Comparison of ENCODE assay signal across 8 mouse cellular contexts in genomic region chr2:127788440-127789116, GRCm38 (mm10). TPM values are rescaled to one million over a fixed set of nuclear protein-coding genes. Genes with fewer than 3 reads are reported as not detected.
DNase-seq lines count a peak whose midpoint lies in the region; ATAC-seq and TF ChIP-seq lines count a peak whose summit lies in the region.

Gene Nphp1, minus strand, starts transcription at chr2:127788897.

- peaks cover 32% of the 10 kb centered on the region for H3K4me1 ChIP-seq in forebrain, embryonic 15.5 days
- 0 out of 2 replicates have a peak, but pooled peaks cover 2% of the 10 kb centered on the region for H3K4me1 ChIP-seq in lung, adult 2 months (ENCODE audit: control insufficient read depth, insufficient read depth, low read length)

- H3K9ac ChIP-seq in forebrain, embryonic 15.5 days (replicated peaks): peak within 1 kb of the TSS; percentile 62

- no peaks in the 10 kb centered on the region for H3K27me3 ChIP-seq in forebrain, embryonic 15.5 days

- intact Hi-C loops in heart, postnatal 25 days (cut with DNase I): no loop called here

- peak within 1 kb of the TSS; percentile 65 for H3K4me2 ChIP-seq in forebrain, embryonic 15.5 days (replicated peaks)

- no peak within 1 kb of the TSS for H3K27ac ChIP-seq in forebrain, embryonic 15.5 days (replicated peaks)

- peak; percentile 81 for ATAC-seq in forebrain, embryonic 15.5 days (replicated peaks)
- peak; percentile 75 for ATAC-seq in neutrophil, adult 5-6 weeks (ENCODE audit: extremely low read depth, insufficient number of reproducible peaks, low FRiP score, poor library complexity, severe bottlenecking)

- TF ChIP-seq POLR2A in lung, adult 2 months (IDR thresholded peaks at IDR 0.05; ENCODE audit: borderline replicate concordance, extremely low read depth, low read depth, low read length): peak; percentile 31; the same call in 1 of the 2 replicates

- no peak for TF ChIP-seq CTCF in lung, adult 2 months (IDR thresholded peaks at IDR 0.05; ENCODE audit: insufficient read depth, low read length)

- H3K36me3 ChIP-seq in forebrain, embryonic 15.5 days: no peaks in the 10 kb centered on the region

- under 1% methylated on average over 40 of the region's 40 CpGs for WGBS in forebrain, embryonic 15.5 days
- WGBS in lung, adult 2 months: under 1% methylated on average over 40 of the region's 40 CpGs

- peak within 1 kb of the TSS; percentile 59 for H3K4me3 ChIP-seq in forebrain, embryonic 15.5 days
- H3K4me3 ChIP-seq in lung, adult 2 months (replicated peaks; ENCODE audit: extremely low read depth, low read depth, low read length): peak within 1 kb of the TSS; percentile 66

- H3K9me3 ChIP-seq in forebrain, embryonic 15.5 days: no peaks in the 10 kb centered on the region

- peak; percentile 82 for DNase-seq in ES-CJ7 (ENCODE audit: low read depth, low spot score)
- DNase-seq in cerebellum, adult 11 months: peak; percentile 67
- peak; percentile 66 for DNase-seq in heart, postnatal 25 days (ENCODE audit: low spot score)
- peak; percentile 81 to 91 for DNase-seq in layer of hippocampus, adult 18-20 months (ENCODE audit: low spot score in 2 of 2)
- peak; percentile 86 for DNase-seq in lung, adult 2 months
- peak; percentile 51 to 66 for DNase-seq in thymus, adult 18-20 months

RNA-seq across cellular contexts. Expression of gene Nphp1, which starts in this region (rescaled TPM):
- polyA plus RNA-seq in forebrain, embryonic 15.5 days (2015; fragmentation: Nextera tagmentation; extraction: Ambion mirVana): 19.3 and 19.6 TPM in 2 replicates
- total RNA-seq in heart, postnatal 25 days (2021): 1 to 10 TPM; 6.6 to 8.6 TPM
- total RNA-seq in layer of hippocampus, adult 18-20 months (2021): 10 to 100 TPM; 18.7 to 21.6 TPM
- 9.2 and 14.5 TPM in 2 replicates for polyA plus RNA-seq in lung, adult 2 months (2012; rRNA removed)
- total RNA-seq in neutrophil, adult 5-6 weeks (2017): 0.58 TPM in 1 of 2 replicates, not detected in the other

Comparison
In these comparisons a context has a peak if more than half of its experiments do, and no peak if none do; other contexts are left out.
1. Peak in ATAC-seq in neutrophil, adult 5-6 weeks; RNA of the gene not detected or under 1 TPM.